Mouse (Mus musculus) lung, adult 2 months (tissue): ENCODE measurements around the gene Tnfrsf26. TPM values are rescaled to one million over a fixed set of nuclear protein-coding genes. Genes with fewer than 3 reads are reported as not detected.

Experiments
- DNase-seq: peaks from one replicate; pipeline ENCODE4 v3.0.0; 2022
- H3K4me1 ChIP-seq: fragments of 200-500 bp; 2 replicates; pipeline ENCODE4 v1.6.1; 2011; ENCODE audit warnings: low read length; ENCODE audit not compliant: control insufficient read depth, insufficient read depth
- H3K4me3 ChIP-seq: fragments of 200-500 bp; replicated peaks from 2 replicates; pipeline ENCODE3; 2011; ENCODE audit warnings: low read depth, mild to moderate bottlenecking, control low read depth, low read length; ENCODE audit errors: extremely low read depth
- CTCF ChIP-seq: fragments of 200-500 bp; IDR thresholded peaks from 2 replicates; pipeline ENCODE4 v1.5.1; 2011; ENCODE audit warnings: mild to moderate bottlenecking, low read length, control low read depth; ENCODE audit not compliant: insufficient read depth
- POLR2A ChIP-seq: fragments of 200-500 bp; IDR thresholded peaks from 2 replicates; pipeline ENCODE4 v1.6.1; 2011; ENCODE audit warnings: low read depth, mild to moderate bottlenecking, control low read depth, low read length, borderline replicate concordance; ENCODE audit errors: extremely low read depth
- WGBS: fragments of 180-500 bp; shearing (Covaris S2); methylation state at CpG from one replicate; pipeline ENCODE4 v1.1.7; 2018; 5-methylcytosine and 5-hydroxymethylcytosine counted together
- polyA plus RNA-seq: library from polyadenylated mRNA; depleted of rRNA; stranded (reverse); fragments of >200 nt; gene quantifications from 2 replicates; pipeline ENCODE4 v1.2.3, GENCODE M21; 2012; rRNA removed

Tnfrsf26 gene
- polyA plus RNA-seq, 1 experiment = 1.8 TPM

DNA sequence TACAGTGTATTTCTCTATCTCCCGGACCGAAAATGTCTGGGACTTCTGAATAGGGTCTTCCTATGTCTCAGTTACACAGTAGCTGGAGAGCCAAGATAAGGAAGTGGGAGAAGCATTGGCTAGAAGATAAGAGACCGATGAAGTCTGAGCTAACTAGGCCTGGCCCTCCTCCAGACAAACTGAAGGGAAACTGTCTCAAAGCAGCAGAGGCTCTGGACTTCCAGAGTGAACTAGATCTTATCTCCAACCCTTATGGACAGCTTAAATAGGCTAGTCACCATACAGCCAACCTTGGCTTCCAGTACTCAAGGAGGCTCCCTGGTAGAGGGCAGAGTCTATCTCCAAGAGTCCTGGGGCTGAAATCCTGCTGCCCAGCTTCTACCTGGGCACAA lies 62.9 kb downstream of the Tnfrsf26 start:
- 53% methylated on average over 3 of the region's 3 CpGs for WGBS
- TF ChIP-seq POLR2A (no peak), CTCF (no peak)
- no peak overlapping the region for H3K4me3 ChIP-seq
- DNase-seq = no peak
- no peaks in the 10 kb centered on the region for H3K4me1 ChIP-seq

DNA sequence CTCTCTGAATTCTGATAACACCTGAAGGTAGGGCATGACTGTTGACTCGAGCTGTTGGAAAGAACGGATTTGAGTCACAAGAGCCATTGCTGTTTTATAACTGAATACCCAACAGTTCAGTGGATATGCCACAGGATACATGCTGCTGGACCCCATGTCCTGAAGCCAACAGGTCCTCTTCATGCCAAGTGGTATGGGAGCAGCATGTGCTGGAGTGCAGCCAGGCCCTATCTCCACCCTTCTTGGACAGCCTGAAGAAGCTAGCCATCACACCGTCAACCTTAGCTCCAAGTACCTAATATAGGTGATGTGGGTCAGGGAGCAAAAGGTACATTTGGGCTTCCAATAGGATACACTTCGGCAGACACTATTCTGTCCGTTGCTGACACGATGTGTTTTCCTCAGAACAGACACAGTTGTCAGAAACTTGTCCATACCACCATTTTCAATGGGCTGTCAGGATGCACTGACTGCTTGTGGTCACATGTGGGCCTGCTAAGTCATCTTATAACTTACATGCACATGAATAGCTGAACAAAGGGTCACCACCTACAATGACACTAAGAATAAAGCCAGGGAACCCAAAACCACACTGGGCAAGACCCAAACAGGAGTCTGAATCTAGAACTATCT lies 63.4 kb downstream of the Tnfrsf26 start:
- no peak overlapping the region for H3K4me3 ChIP-seq
- no peaks in the 10 kb centered on the region for H3K4me1 ChIP-seq
- TF ChIP-seq POLR2A = no peak
- TF ChIP-seq CTCF = no peak
- WGBS = 86% methylated on average over 6 of the region's 6 CpGs
- no peak for DNase-seq

DNA sequence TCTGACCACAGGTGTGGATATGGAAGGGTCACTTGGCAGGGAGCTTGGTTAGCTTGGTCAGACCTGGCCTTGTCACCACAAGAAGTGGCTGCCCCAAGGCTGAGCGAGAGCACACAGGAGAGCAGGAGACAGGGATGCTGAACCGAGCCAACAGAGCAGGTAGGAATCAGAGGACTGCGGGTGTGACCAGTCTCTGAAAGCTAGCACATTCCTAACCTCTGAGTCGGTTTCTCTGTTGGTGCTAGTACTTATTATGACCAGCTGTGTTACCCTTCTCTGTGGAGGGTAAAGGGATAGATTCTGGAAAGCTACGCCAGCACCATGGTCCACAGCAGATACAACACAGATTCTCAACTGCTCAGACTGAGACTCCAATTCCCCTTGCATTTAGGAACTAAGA lies 64.7 kb downstream of the Tnfrsf26 start:
- 85% methylated on average over 5 of the region's 5 CpGs for WGBS
- no peak overlapping the region for H3K4me3 ChIP-seq
- DNase-seq = no peak
- no peaks in the 10 kb centered on the region for H3K4me1 ChIP-seq
- TF ChIP-seq CTCF (no peak), POLR2A (no peak)

Other genes with a start within 250 kb of the Tnfrsf26 start
- gene Cdkn1c, start 167.7 kb downstream of the Tnfrsf26 start, polyA plus RNA-seq = 31.6 and 34.5 TPM in 2 replicates
- 27.2 and 29.1 TPM in 2 replicates for gene Slc22a18, start 155.0 kb downstream of the Tnfrsf26 start, polyA plus RNA-seq
- 5.1 and 6.1 TPM in 2 replicates for gene Phlda2, start 125.6 kb downstream of the Tnfrsf26 start, polyA plus RNA-seq
- 41.9 and 57.7 TPM in 2 replicates for gene Nap1l4, start 79.6 kb downstream of the Tnfrsf26 start, polyA plus RNA-seq
- gene Cars, start 28.6 kb downstream of the Tnfrsf26 start, polyA plus RNA-seq = 14.4 and 17.1 TPM in 2 replicates
- 5.7 and 6.5 TPM in 2 replicates for gene Tnfrsf22, start 20.9 kb upstream of the Tnfrsf26 start, polyA plus RNA-seq
- gene Tnfrsf23, start 57.1 kb upstream of the Tnfrsf26 start, polyA plus RNA-seq = 3.0 and 5.3 TPM in 2 replicates
- 103 and 125 TPM in 2 replicates for gene Osbpl5, start 128.3 kb upstream of the Tnfrsf26 start, polyA plus RNA-seq
- gene Mrgprg, start 138.3 kb upstream of the Tnfrsf26 start, polyA plus RNA-seq = not detected in 2 replicates
- 2.2 and 3.2 TPM in 2 replicates for gene Mrgpre, start 155.8 kb upstream of the Tnfrsf26 start, polyA plus RNA-seq
- 9.9 and 10.7 TPM in 2 replicates for gene Nadsyn1, start 194.1 kb upstream of the Tnfrsf26 start, polyA plus RNA-seq
- gene Dhcr7, start 194.4 kb upstream of the Tnfrsf26 start, polyA plus RNA-seq = 63.4 and 86.7 TPM in 2 replicates
- gene Gm498, start 238.1 kb upstream of the Tnfrsf26 start, polyA plus RNA-seq = not detected in 2 replicates